Mouse (Mus musculus) 3T3-L1 (cell line): ENCODE measurements around the gene Safb.

Experiments
- DNase-seq: peaks from one replicate; pipeline ENCODE4 v3.0.0-alpha.2; 2015; ENCODE audit warnings: low read depth, low spot score

Safb gene

DNA sequence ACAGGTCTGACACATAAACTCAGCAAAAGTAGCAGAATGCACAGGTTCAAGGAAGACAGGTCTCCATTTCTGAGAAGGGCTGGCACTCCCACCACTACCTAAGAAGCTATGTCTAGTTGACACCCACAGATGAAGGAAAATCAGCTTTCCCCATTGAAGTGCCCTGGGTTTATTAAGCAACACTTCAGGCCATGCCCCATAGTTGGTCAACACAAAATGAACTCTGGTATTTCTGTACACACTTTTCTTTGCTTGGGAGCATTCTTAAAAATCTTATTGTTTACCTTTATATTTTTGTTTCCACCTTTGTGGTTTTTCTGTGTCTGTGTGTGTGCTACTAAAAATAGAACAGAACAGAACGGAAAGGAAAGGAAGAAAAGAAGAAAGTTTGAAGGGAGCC lies 24.5 kb upstream of the Safb start:
- DNase-seq = no peak

DNA sequence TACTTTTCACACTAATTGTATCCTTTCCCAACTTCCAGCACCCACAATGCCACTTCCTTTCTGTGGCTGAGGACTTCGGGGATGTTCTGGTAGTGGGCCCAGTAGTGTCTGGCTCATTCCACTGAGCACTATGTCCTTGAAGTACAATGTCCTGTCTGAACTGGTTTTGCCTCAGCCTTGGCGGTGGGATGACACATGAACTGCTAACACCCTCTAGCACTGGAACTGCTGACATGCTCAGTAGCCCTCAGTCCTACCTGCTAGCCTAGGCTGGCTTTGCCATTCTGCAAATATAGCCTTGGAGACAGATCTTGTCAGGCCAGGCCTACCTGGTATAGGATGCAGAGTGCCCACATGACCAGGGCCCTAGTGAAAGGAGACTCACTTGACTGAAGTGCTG lies 22.8 kb upstream of the Safb start:
- no peak for DNase-seq

DNA sequence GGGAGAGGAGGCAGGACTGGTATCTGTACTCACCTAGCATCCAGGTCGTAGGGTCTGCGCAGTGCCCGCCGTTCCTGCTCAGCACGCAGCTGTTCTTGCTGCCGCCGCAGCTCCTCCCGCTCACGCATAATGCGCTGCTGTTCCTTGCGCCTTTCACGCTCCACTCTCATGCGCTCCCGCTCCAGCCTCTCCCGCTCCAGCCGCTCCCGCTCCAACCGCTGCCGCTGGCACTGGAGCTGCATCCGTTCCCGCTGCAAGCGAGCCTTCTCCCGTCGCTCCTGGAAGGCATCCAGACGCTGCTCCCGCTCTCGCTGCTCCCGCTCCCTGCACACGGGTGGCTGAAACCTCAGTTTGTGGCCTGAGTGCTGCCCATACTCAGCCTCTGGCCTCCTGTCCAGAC lies 18.3 kb upstream of the Safb start:
- DNase-seq = no peak

DNA sequence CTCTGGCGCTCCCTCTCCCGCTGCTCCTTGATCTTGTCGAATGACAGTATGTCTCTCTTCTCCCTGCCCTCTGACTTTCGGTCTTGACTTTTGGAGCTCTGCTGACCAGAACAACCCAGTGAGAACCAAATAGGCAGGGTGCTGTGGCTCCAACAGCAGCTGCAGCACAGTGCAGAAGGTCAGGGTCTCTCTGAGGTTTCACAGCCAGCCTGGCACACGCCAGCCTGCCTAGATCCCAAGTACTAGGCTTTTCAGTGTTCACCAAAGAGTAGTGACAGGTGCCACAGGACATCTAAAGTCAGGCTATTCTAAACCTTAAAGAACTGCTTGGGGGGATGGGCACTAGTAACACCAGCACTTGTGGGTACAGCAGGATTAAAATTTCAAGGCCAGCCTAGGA lies 17.7 kb upstream of the Safb start:
- no peak for DNase-seq

DNA sequence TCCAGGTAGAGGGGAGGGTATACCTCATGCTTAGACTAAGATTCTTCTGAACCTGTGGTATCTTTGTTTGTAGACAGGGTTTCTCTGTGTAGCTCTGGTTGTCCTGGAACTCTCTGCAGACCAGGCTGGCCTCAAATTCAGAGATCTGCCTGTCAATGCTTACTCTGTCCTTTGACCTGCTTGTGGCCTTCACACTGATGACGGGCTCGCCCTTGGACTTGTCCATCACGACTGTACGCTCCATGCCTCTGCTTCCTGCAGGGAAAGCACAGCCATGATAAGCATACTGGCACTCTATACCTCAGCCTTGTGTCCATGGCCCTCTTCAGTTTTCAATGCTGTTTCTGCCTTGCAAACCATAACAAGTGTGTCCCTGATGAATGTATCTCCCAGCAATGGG lies 17.3 kb upstream of the Safb start:
- no peak for DNase-seq

DNA sequence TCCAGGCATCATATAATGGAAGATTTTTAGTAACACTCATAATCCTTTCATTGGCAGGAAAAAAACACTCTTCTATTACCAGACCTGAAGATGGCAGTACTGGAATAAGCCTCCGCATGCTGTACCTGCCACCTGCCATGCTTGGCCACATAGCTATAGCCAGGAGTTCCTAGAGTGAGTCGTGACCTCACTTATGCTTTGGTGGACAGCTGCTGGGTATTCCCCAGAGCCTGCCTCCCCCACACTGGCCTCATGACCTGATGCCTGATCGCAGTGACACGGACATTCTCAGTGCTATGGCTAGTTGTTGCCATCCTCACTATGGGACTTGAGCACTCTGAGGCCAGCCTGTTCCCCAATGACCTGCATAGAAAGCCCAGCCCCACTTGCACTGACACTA lies 14.3 kb upstream of the Safb start:
- DNase-seq = no peak

DNA sequence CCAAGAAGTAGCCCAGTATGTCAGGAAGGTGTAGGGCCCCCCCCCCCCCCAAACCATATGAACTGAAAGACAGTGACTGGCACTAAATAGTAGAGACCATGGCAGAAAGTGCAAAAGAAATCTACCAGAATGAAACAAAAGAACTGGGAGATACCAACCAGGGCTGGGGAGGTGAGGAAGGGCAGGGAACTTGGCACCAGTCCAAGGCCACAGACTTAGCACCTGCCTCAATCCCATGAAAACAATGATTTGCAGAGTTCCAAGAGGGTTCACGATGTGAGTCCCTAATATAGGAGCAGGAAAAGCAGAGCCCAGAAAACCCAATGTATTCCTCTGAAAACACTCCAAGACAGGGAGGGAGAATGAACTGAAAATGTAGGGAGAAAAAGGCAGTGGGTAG lies 12.5 kb upstream of the Safb start:
- DNase-seq = no peak

DNA sequence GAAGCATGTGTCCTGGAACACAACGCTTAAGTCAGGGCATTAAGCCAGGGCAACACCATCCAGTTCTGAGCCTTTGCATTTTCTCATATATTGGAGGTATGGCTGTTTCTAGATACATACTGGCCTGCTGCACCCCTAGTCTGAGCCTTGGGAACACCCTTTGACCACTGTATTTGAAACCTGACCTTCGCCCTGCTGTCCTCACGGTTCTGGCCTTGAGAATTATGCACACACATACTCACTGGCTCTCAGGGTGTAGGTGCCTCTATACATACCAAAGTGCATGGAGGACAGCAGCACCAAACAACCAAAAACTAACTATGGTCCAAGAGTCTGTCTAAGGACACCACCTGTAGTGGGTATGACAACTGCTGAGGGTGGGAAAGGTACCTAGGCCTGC lies 11.7 kb upstream of the Safb start:
- no peak for DNase-seq

DNA sequence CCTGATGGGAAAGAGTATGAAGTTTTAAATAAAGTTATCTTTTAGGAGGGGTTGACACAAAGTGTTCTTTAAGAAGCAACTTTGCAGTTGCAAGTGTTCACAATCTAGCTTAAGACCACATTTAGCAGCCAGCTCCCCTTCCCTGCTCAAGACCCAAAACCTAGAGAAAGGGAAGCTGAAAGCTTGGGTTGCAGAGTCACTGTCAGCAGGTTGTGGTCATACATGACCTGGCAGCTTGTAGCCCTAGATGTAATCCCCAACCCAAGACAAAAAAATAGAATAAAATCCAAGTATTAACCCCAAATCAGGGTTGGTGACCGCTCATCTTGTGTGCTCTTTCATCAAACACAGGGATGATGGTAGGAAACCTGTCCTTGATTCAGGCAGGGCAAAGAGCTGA lies 1.6 kb upstream of the Safb start:
- no peak for DNase-seq

DNA sequence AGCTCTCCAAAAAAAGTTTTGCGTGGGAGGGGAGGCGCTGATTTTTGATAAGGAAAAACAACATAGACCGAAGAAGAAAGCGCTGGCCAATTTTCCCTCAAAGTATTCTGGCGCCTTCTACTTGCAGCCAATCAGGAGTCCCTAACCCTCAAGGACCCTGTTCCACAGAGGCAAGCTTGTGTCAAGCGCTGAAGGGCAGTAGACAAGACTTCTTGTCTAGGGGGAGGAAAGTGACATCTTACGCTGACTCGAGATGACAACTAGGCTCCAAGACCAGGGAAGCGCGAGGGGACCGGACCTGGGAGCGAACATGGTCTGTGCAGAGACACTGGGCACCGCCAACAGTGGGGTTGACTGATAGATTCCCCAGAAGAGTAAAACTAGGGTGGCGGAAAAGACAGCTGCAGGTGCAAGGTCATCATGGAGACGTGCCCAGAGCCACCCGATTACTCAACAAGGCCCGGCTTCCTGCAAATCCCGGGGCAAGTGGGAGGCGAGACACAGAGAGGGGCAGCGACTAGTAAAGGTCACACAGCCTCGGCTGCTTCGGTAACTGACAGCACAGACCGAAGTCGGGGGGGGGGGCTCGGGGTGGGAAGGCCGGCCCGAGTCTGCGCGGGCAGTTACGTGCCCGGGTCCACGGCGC lies 891 bp upstream of the Safb start:
- peak; percentile 61 for DNase-seq

DNA sequence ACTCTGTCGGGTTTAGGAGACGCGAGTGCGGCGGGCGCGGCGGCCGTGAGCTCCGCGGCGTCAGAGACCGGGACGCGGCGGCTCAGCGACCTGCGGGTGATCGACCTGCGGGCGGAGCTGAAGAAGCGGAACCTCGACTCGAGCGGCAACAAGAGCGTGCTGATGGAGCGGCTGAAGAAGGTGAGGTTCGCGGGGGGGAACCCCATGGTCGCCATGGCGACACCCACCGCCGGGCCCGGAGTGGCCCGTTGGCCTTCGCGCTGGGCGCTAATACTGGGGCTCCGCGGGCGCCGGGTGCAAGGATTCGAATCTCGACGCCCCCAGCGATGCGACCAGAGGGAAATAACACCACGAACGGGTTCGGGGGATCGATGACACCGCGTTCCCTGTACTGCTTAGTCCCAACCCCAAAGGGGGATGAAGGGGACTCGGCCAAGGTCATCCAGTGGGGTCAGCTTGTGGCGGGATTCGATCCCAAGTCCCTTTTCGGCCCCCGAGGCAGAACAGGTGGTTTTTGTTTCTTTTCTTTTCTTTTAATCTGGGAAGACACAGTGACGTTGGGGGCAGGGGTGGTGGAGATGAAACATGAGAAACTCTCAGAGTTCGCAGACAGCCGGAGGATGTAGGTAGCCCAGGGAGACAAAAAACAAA lies 671 bp downstream of the Safb start:
- peak; percentile 35 for DNase-seq

DNA sequence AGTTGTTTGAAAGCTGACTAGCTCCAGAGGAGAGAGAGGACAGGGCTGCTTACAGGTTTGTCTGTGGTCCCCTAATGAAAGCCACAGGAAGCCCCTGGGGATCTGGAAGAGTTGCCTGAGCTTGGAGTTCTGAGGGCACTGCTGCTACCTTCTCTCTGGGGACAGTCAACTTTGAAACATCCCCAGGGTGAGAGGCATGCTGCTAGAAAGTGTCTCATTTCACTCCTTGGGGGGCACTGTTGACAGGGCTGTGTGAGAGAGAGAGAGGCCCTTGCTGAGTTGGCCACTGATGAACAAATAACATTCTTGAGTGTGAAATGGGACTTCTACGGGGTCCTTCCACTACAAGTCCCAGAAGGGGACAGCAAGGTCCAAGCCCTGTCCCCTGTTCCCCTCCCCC lies 3.1 kb downstream of the Safb start:
- no peak for DNase-seq

DNA sequence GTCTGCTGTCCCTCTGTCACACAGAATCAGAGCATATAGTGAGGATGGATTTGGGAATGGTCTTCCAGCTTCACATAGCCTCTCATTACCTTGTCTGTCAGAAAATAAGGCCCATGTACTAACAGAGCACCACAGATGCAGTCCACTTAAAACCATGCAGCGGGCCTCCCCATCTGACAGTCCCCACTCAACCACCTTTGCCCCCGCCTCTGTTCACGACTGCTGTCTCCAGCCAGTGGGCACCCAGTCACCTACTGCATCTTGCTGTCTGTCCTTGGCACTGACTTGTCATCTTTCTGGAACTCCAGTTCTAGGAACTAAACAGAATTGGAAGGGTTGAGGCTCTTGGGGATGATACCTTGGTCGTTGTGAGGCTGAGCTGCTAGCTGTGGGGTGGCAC lies 4.3 kb downstream of the Safb start:
- no peak for DNase-seq

DNA sequence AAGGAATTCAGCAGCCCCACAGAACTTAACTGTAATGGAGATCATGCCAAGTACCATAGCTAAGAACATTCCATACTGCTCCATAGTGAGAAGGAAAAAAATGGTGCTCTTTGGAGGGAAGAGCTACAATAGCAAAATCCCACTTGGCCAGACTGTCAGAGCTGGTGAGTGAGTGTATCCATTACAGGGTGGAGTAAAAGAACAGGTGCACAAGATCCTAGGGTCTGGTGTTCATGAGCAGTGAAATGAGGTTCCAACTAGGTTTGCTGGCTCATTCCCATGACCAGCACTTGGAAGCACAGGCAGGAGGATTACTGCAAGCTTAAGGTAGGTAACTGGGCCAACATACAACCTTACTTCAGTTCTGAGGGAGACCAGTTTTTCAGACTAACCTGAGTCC lies 7.9 kb downstream of the Safb start:
- DNase-seq = no peak

DNA sequence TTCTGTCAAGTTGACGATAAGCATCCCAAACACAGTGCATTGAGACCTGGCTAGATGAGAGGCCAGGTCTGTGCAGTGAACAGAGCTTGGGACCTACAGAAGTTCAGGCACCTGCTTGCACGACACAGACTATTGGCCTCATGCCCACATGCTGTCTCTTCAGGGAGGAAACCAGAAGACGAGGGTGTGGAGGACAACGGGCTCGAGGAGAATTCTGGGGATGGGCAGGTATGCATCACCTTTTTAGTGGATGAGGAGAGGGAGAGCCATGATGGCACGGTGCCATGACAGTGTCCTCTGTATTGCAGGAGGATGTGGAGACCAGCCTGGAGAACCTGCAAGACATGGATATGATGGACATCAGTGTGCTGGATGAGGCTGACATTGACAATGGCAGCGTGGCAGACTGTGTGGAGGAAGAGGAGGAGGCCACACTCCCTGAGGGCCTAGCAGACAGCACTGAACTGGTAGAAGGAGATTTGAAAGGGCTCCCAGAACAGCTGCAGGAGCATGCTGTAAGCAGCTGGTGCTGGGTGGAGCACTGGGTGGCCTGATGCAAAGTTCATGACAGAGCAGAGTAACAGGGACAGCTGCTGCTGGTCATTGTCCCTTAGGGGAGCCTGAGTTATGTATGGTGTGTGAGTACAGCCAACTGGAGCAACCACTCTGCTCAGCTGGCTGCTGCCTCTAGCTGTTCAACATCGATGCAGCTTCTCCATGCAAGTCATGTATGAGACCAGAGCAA lies 9.1 kb downstream of the Safb start:
- no peak for DNase-seq

DNA sequence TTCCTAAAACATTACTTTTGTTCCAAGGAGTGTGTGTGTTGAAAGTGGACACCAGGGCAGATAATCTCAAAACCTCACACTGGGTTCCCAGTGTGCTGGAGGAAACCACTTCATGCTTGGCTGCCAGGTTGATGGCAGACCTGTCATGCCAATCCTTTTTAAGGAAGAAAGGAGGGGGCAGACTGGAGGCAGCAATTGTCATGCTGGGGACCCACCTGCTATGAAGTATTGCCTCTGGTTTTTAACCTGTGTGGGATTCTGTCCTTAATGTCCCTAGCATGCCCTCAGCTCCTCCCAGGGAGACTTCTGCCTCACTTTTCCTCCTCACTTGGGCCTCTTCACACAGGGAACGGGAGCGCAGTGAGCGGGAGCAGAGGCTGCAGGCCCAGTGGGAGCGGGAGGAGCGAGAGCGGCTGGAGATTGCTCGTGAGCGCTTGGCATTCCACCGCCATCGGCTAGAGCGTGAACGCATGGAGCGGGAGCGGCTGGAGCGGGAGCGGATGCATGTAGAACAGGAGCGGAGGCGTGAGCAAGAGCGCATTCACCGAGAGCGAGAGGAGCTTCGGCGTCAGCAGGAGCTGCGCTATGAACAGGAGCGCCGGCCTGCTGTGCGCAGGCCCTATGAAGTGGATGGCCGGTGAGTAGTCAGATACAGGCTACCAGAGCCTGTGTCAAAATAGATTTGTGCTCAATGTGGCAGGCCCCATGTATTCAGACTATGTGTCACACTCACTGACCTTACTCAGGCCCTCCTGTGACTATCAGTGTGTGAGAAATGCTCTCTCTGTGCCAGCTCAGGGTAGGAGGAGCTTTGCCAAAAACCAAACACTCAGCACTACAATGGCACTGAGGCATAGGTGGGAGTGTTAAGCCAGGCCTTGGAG lies 18.8 kb downstream of the Safb start:
- DNase-seq = no peak

DNA sequence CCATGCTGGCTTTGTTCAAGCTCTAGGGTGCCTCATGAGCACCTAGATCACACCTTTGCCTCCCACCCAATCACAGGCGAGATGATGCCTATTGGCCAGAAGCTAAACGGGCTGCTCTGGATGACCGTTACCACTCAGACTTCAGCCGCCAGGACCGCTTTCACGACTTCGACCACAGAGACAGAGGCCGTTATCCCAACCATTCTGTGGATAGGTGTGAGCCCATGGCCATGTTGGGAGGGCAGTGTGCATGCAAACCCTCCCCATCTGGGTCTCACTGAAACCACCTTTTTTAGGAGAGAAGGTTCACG lies 19.4 kb downstream of the Safb start:
- DNase-seq = no peak

DNA sequence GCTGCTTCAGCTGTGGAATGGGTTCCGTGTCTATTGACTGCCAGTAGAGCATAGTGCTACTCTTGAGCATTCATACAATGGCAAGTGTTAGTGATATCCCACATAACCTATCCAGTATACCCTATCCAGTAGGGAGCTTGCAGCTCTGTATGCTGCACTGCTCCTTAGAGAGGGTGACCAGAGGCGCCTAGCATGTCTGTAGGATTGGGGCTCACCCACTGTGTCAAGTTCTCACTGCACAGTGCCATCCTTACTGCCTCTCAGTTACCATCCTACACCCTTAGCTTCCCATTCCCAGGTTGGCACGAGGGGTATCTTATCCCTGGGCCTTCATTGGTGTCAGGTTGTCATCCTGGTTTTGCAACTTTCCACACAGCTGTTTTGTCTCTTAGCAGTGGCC lies 19.8 kb downstream of the Safb start:
- DNase-seq = no peak

DNA sequence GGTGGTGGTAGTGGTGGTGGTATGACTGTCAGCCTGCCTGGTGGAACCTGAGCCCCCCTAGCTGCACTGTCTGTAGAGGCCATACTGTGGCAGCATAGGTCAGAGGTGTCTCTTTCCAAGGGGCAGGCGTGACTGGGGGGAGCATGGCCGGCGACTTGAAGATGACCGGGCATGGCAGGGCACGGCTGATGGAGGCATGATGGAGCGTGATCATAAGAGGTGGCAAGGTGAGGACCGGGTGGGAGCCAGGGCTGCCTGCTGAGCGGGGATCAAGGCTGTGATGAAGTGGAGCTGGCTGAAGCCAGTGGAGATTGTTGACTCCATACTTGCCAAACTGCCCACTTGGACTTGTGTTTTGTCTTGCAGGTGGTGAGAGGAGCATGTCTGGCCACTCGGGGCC lies 20.8 kb downstream of the Safb start:
- no peak for DNase-seq

DNA sequence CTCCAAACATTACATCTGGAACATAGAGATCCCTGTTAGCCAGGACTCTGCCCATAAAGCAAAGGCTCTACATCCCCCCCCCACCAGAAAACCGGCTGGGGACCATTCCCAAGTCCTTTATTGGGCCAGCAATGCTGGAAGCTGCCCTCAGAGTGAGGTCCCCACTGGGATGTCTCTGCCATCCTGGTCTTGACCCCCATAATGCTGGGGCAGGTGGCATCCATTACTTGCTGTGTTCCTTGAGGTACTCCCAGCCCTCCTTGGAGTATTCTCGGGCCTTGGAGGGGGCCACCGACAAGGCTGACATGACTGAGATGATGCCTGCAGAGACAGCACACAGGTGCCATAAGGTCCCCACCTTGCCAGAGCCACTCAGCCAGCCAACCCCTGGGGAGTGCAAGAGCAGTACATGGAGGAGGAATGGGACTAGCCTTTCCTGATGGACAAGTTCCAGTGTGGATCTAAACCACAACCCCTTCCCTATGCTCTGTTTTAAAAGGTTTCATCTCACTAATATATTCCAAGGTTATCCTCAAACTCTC lies 23.0 kb downstream of the Safb start:
- DNase-seq = no peak

DNA sequence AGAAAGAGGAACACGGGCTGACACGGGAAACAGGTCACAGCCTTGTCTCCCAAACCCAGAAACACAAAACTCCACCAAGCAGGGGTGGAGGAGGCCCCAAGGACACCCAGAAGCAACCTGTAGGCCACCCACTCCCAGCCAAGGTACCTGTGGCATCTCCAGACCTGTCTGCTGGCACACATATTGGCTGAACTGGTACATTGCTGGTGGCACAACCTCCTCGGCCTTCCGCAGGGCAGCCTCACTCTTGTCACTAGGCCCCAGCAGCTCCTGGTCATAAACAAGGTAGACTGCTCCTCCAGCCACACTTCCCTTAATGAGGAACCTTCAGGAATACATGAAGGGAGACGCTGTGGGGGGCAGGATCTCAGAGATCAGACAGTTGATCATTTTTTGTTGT lies 24.1 kb downstream of the Safb start:
- no peak for DNase-seq
